Mouse (Mus musculus): ENCODE results near the gene Mien1. TPM values are rescaled to one million over a fixed set of nuclear protein-coding genes. Genes with fewer than 3 reads are reported as not detected.

Gene Mien1
- polyA plus RNA-seq, 1 experiment from 2014 or later, result 83.8 TPM

- ATAC-seq (ENCODE audit: low FRiP score, low TSS enrichment), result no peak
- 68% methylated on average over 5 of the region's 5 CpGs for WGBS
These were observed 17.8 kb upstream of the Mien1 start for GRCm38 (mm10) chr11:98456545-98456944.

GRCm38 (mm10) chr11:98455484-98455883, 16.7 kb upstream of the Mien1 start:
- no peak for ATAC-seq (ENCODE audit: low FRiP score, low TSS enrichment)
- no peak overlapping the region for H3K4me3 ChIP-seq (ENCODE audit: low read length)
- H3K36me3 ChIP-seq (ENCODE audit: control insufficient read depth, insufficient read depth, low read length), result peaks cover 32% of the 10 kb centered on the region; the same call in 1 of the 2 replicates
- H3K9ac ChIP-seq (ENCODE audit: low read depth, low read length), result no peak overlapping the region
- H3K27ac ChIP-seq (ENCODE audit: low read depth, low read length), result no peak overlapping the region
- 83% methylated on average over 4 of the region's 4 CpGs for WGBS
- no peak overlapping the region for H3K4me2 ChIP-seq (replicated peaks; ENCODE audit: low read depth, low read length)
- peaks cover 23% of the 10 kb centered on the region for H3K27me3 ChIP-seq (ENCODE audit: control insufficient read depth, insufficient read depth, low read length)
- no peaks in the 10 kb centered on the region for H3K9me3 ChIP-seq (ENCODE audit: control insufficient read depth, low read length)
- H3K4me1 ChIP-seq (ENCODE audit: control insufficient read depth, insufficient read depth, low read length), result 0 out of 2 replicates have a peak, but pooled peaks cover 7% of the 10 kb centered on the region

More at GRCm38 (mm10) chr11:98456545-98456944, 17.8 kb upstream of the Mien1 start:
- Histone ChIP-seq H3K4me3 (ENCODE audit: low read length) (no peak overlapping the region), H3K27me3 (ENCODE audit: control insufficient read depth, insufficient read depth, low read length) (peaks cover 28% of the 10 kb centered on the region), H3K4me2 (replicated peaks; ENCODE audit: low read depth, low read length) (no peak overlapping the region), H3K9me3 (ENCODE audit: control insufficient read depth, low read length) (no peaks in the 10 kb centered on the region), H3K4me1 (ENCODE audit: control insufficient read depth, insufficient read depth, low read length) (0 out of 2 replicates have a peak, but pooled peaks cover 7% of the 10 kb centered on the region), H3K36me3 (ENCODE audit: control insufficient read depth, insufficient read depth, low read length) (peaks cover 27% of the 10 kb centered on the region; the same call in 1 of the 2 replicates), H3K27ac (ENCODE audit: low read depth, low read length) (no peak overlapping the region), H3K9ac (ENCODE audit: low read depth, low read length) (no peak overlapping the region)

- no peak overlapping the region for H3K27ac ChIP-seq (ENCODE audit: low read depth, low read length)
- 0 out of 2 replicates have a peak overlapping the region, but pooled peaks have one; percentile 32 for H3K9ac ChIP-seq (ENCODE audit: low read depth, low read length)
- peaks cover 12% of the 10 kb centered on the region for H3K4me1 ChIP-seq (ENCODE audit: control insufficient read depth, insufficient read depth, low read length)
- H3K4me3 ChIP-seq (ENCODE audit: low read length), result peak overlapping the region; percentile 36; the same call in 1 of the 2 replicates
- no peak for ATAC-seq (ENCODE audit: low FRiP score, low TSS enrichment)
- WGBS, result 82% methylated on average over 20 of the region's 20 CpGs
- peak overlapping the region; percentile 46 for H3K4me2 ChIP-seq (replicated peaks; ENCODE audit: low read depth, low read length)
- peaks cover 14% of the 10 kb centered on the region; the same call in 1 of the 2 replicates for H3K27me3 ChIP-seq (ENCODE audit: control insufficient read depth, insufficient read depth, low read length)
- H3K9me3 ChIP-seq (ENCODE audit: control insufficient read depth, low read length), result no peaks in the 10 kb centered on the region
- H3K36me3 ChIP-seq (ENCODE audit: control insufficient read depth, insufficient read depth, low read length), result peaks cover 32% of the 10 kb centered on the region; the same call in 1 of the 2 replicates
These were observed 11.4 kb upstream of the Mien1 start for GRCm38 (mm10) chr11:98449921-98450771.

GRCm38 (mm10) chr11:98449419-98449818, 10.6 kb upstream of the Mien1 start:
- peak overlapping the region; percentile 32; the same call in 1 of the 2 replicates for H3K9ac ChIP-seq (ENCODE audit: low read depth, low read length)
- peak overlapping the region; percentile 46 for H3K4me2 ChIP-seq (replicated peaks; ENCODE audit: low read depth, low read length)
- H3K4me3 ChIP-seq (ENCODE audit: low read length), result peak overlapping the region; percentile 36
- peaks cover 12% of the 10 kb centered on the region for H3K4me1 ChIP-seq (ENCODE audit: control insufficient read depth, insufficient read depth, low read length)
- WGBS, result 78% methylated on average over 3 of the region's 3 CpGs
- H3K36me3 ChIP-seq (ENCODE audit: control insufficient read depth, insufficient read depth, low read length), result peaks cover 25% of the 10 kb centered on the region; the same call in 1 of the 2 replicates
- no peaks in the 10 kb centered on the region for H3K9me3 ChIP-seq (ENCODE audit: control insufficient read depth, low read length)
- H3K27me3 ChIP-seq (ENCODE audit: control insufficient read depth, insufficient read depth, low read length), result peaks cover 14% of the 10 kb centered on the region; the same call in 1 of the 2 replicates
- no peak for ATAC-seq (ENCODE audit: low FRiP score, low TSS enrichment)
- no peak overlapping the region for H3K27ac ChIP-seq (ENCODE audit: low read depth, low read length)

- H3K9ac ChIP-seq (ENCODE audit: low read depth, low read length), result peak overlapping the region; percentile 53; the same call in 1 of the 2 replicates
- ATAC-seq (ENCODE audit: low FRiP score, low TSS enrichment), result peak; percentile 24; the same call in 1 of the 2 replicates
These were observed 9.5 kb upstream of the Mien1 start for GRCm38 (mm10) chr11:98448191-98448790.

GRCm38 (mm10) chr11:98447475-98447834, 8.7 kb upstream of the Mien1 start:
- H3K9ac ChIP-seq (ENCODE audit: low read depth, low read length), result peak overlapping the region; percentile 53
- peaks cover 12% of the 10 kb centered on the region for H3K4me1 ChIP-seq (ENCODE audit: control insufficient read depth, insufficient read depth, low read length)
- 12% methylated on average over 7 of the region's 7 CpGs for WGBS
- H3K4me2 ChIP-seq (replicated peaks; ENCODE audit: low read depth, low read length), result peak overlapping the region; percentile 31
- H3K9me3 ChIP-seq (ENCODE audit: control insufficient read depth, low read length), result no peaks in the 10 kb centered on the region
- peak overlapping the region; percentile 93 for H3K27ac ChIP-seq (ENCODE audit: low read depth, low read length)
- peaks cover 12% of the 10 kb centered on the region; the same call in 1 of the 2 replicates for H3K36me3 ChIP-seq (ENCODE audit: control insufficient read depth, insufficient read depth, low read length)
- H3K4me3 ChIP-seq (ENCODE audit: low read length), result peak overlapping the region; percentile 41
- peaks cover 14% of the 10 kb centered on the region; the same call in 1 of the 2 replicates for H3K27me3 ChIP-seq (ENCODE audit: control insufficient read depth, insufficient read depth, low read length)
- ATAC-seq (ENCODE audit: low FRiP score, low TSS enrichment), result no peak; the same call in 1 of the 2 replicates

More at GRCm38 (mm10) chr11:98448191-98448790, 9.5 kb upstream of the Mien1 start:
- 28% methylated on average over 13 of the region's 13 CpGs for WGBS
- Histone ChIP-seq H3K4me3 (ENCODE audit: low read length) (peak overlapping the region; percentile 41), H3K27me3 (ENCODE audit: control insufficient read depth, insufficient read depth, low read length) (peaks cover 14% of the 10 kb centered on the region; the same call in 1 of the 2 replicates), H3K27ac (ENCODE audit: low read depth, low read length) (peak overlapping the region; percentile 93), H3K4me1 (ENCODE audit: control insufficient read depth, insufficient read depth, low read length) (peaks cover 12% of the 10 kb centered on the region), H3K9me3 (ENCODE audit: control insufficient read depth, low read length) (no peaks in the 10 kb centered on the region), H3K4me2 (replicated peaks; ENCODE audit: low read depth, low read length) (peak overlapping the region; percentile 46), H3K36me3 (ENCODE audit: control insufficient read depth, insufficient read depth, low read length) (peaks cover 17% of the 10 kb centered on the region; the same call in 1 of the 2 replicates)

- ATAC-seq (ENCODE audit: low FRiP score, low TSS enrichment), result peak; percentile 78
- peak overlapping the region; percentile 93 for H3K27ac ChIP-seq (ENCODE audit: low read depth, low read length)
- H3K27me3 ChIP-seq (ENCODE audit: control insufficient read depth, insufficient read depth, low read length), result peaks cover 14% of the 10 kb centered on the region; the same call in 1 of the 2 replicates
These were observed 8.0 kb upstream of the Mien1 start for GRCm38 (mm10) chr11:98446562-98447474.

GRCm38 (mm10) chr11:98446213-98446561, 7.4 kb upstream of the Mien1 start, which contains the start of gene Grb7:
TSS of gene Grb7 (plus strand) at chr11:98446394.
- WGBS, result 4% methylated on average over 5 of the region's 5 CpGs
- peak; percentile 50 for ATAC-seq (ENCODE audit: low FRiP score, low TSS enrichment)
- Histone ChIP-seq H3K27ac (ENCODE audit: low read depth, low read length) (peak within 1 kb of the TSS; percentile 93), H3K9me3 (ENCODE audit: control insufficient read depth, low read length) (no peaks in the 10 kb centered on the region), H3K9ac (ENCODE audit: low read depth, low read length) (peak within 1 kb of the TSS; percentile 53), H3K4me2 (replicated peaks; ENCODE audit: low read depth, low read length) (peak within 1 kb of the TSS; percentile 31), H3K27me3 (ENCODE audit: control insufficient read depth, insufficient read depth, low read length) (peaks cover 14% of the 10 kb centered on the region; the same call in 1 of the 2 replicates), H3K36me3 (ENCODE audit: control insufficient read depth, insufficient read depth, low read length) (peaks cover 3% of the 10 kb centered on the region; the same call in 1 of the 2 replicates), H3K4me1 (ENCODE audit: control insufficient read depth, insufficient read depth, low read length) (peaks cover 12% of the 10 kb centered on the region), H3K4me3 (ENCODE audit: low read length) (peak within 1 kb of the TSS; percentile 41)

More at GRCm38 (mm10) chr11:98446562-98447474, 8.0 kb upstream of the Mien1 start:
- Histone ChIP-seq H3K4me1 (ENCODE audit: control insufficient read depth, insufficient read depth, low read length) (peaks cover 12% of the 10 kb centered on the region), H3K9ac (ENCODE audit: low read depth, low read length) (peak overlapping the region; percentile 53), H3K4me3 (ENCODE audit: low read length) (peak overlapping the region; percentile 41), H3K36me3 (ENCODE audit: control insufficient read depth, insufficient read depth, low read length) (peaks cover 7% of the 10 kb centered on the region; the same call in 1 of the 2 replicates), H3K9me3 (ENCODE audit: control insufficient read depth, low read length) (no peaks in the 10 kb centered on the region), H3K4me2 (replicated peaks; ENCODE audit: low read depth, low read length) (peak overlapping the region; percentile 31)
- whole genome bisulfite sequencing, result 1% methylated on average over 33 of the region's 33 CpGs

All from kidney, embryonic 14.5 days (tissue).